Comparison of ENCODE assay signal across 8 mouse cellular contexts in genomic region chr11:57644245-57645017, GRCm38 (mm10). TPM values are rescaled to one million over a fixed set of nuclear protein-coding genes. Genes with fewer than 3 reads are reported as not detected.
DNase-seq lines count a peak whose midpoint lies in the region; ATAC-seq and TF ChIP-seq lines count a peak whose summit lies in the region.

No protein-coding gene starts in this region.

- H3K9ac ChIP-seq in limb, embryonic 14.5 days (ENCODE audit: low read depth, low read length, severe bottlenecking), result peak overlapping the region; percentile 85
- peak overlapping the region; percentile 77 for H3K9ac ChIP-seq in midbrain, embryonic 12.5 days (replicated peaks)
- H3K9ac ChIP-seq in stomach, postnatal 0 days (ENCODE audit: low read length), result peak overlapping the region; percentile 79

- peaks cover 19% of the 10 kb centered on the region for H3K27me3 ChIP-seq in erythroblast, embryonic 14.5 days (ENCODE audit: control insufficient read depth)
- H3K27me3 ChIP-seq in limb, embryonic 14.5 days (ENCODE audit: control insufficient read depth, insufficient read depth, low read length), result no peaks in the 10 kb centered on the region
- H3K27me3 ChIP-seq in midbrain, embryonic 12.5 days, result peaks cover 25% of the 10 kb centered on the region; the same call in 1 of the 2 replicates
- H3K27me3 ChIP-seq in stomach, postnatal 0 days (ENCODE audit: control insufficient read depth, insufficient read depth, low read length), result no peaks in the 10 kb centered on the region

- no peak for TF ChIP-seq CTCF in stomach, postnatal 0 days (IDR thresholded peaks at IDR 0.05; ENCODE audit: low read depth)

- H3K27ac ChIP-seq in limb, embryonic 14.5 days (replicated peaks; ENCODE audit: low read depth, low read length), result peak overlapping the region; percentile 89; the same call in 1 of the 2 replicates
- H3K27ac ChIP-seq in midbrain, embryonic 12.5 days (replicated peaks), result peak overlapping the region; percentile 76; the same call in 1 of the 2 replicates
- H3K27ac ChIP-seq in stomach, postnatal 0 days (replicated peaks), result peak overlapping the region; percentile 83

- under 1% methylated on average over 30 of the region's 30 CpGs for WGBS in limb, embryonic 14.5 days
- 0% methylated on average over 30 of the region's 30 CpGs for WGBS in midbrain, embryonic 12.5 days
- WGBS in stomach, postnatal 0 days, result under 1% methylated on average over 29 of the region's 30 CpGs

- H3K36me3 ChIP-seq in erythroblast, embryonic 14.5 days (ENCODE audit: control insufficient read depth), result peaks cover 32% of the 10 kb centered on the region
- no peaks in the 10 kb centered on the region for H3K36me3 ChIP-seq in limb, embryonic 14.5 days (ENCODE audit: control insufficient read depth, insufficient read depth, low read length)
- H3K36me3 ChIP-seq in midbrain, embryonic 12.5 days, result no peaks in the 10 kb centered on the region
- H3K36me3 ChIP-seq in stomach, postnatal 0 days (ENCODE audit: control insufficient read depth, insufficient read depth, low read length), result no peaks in the 10 kb centered on the region

- peak overlapping the region; percentile 84 for H3K4me2 ChIP-seq in limb, embryonic 14.5 days (replicated peaks; ENCODE audit: low read depth, low read length, severe bottlenecking)
- peak overlapping the region; percentile 95 for H3K4me2 ChIP-seq in midbrain, embryonic 12.5 days (replicated peaks)
- H3K4me2 ChIP-seq in stomach, postnatal 0 days (replicated peaks; ENCODE audit: low read depth), result peak overlapping the region; percentile 97

- no peak for TF ChIP-seq EP300 in stomach, postnatal 0 days (optimal IDR thresholded peaks at IDR 0.05)

- TF ChIP-seq POLR2A in limb, embryonic 14.5 days (IDR thresholded peaks at IDR 0.05; ENCODE audit: borderline replicate concordance, extremely low read depth, insufficient read depth, insufficient read length), result no peak

- ATAC-seq in hematopoietic stem cell, adult 5-6 weeks (replicated peaks in 1 of 2; ENCODE audit: insufficient read depth in 1 of 2, low FRiP score in 2 of 2, low TSS enrichment in 1 of 2, low read depth in 1 of 2, poor library complexity in 2 of 2, severe bottlenecking in 2 of 2), result peak; percentile 62
- ATAC-seq in limb, embryonic 14.5 days (ENCODE audit: low FRiP score, low read depth), result peak; percentile 51
- peak; percentile 81 for ATAC-seq in midbrain, embryonic 12.5 days (ENCODE audit: low FRiP score, low read depth)
- peak; percentile 25 for ATAC-seq in stomach, postnatal 0 days (ENCODE audit: low FRiP score, low TSS enrichment)

- peak overlapping the region; percentile 98 for H3K4me3 ChIP-seq in erythroblast, embryonic 14.5 days (replicated peaks)
- H3K4me3 ChIP-seq in limb, embryonic 14.5 days (replicated peaks; ENCODE audit: low read length), result peak overlapping the region; percentile 86
- H3K4me3 ChIP-seq in midbrain, embryonic 12.5 days, result peak overlapping the region; percentile 78
- H3K4me3 ChIP-seq in stomach, postnatal 0 days (ENCODE audit: low read depth, low read length), result peak overlapping the region; percentile 73

- peak; percentile 56 for DNase-seq in adrenal gland, postnatal 14 days
- no peak for DNase-seq in adrenal gland, postnatal 4 days (ENCODE audit: low spot score in 2 of 2)
- peak; percentile 61 for DNase-seq in Muller cell, postnatal 12 days (ENCODE audit: inconsistent ontology term)
- DNase-seq in limb, embryonic 14.5 days (ENCODE audit: low spot score), result peak; percentile 45
- peak; percentile 44 for DNase-seq in stomach, postnatal 0 days (ENCODE audit: low spot score)

- peaks cover 55% of the 10 kb centered on the region for H3K4me1 ChIP-seq in erythroblast, embryonic 14.5 days (ENCODE audit: control insufficient read depth)
- peaks cover 24% of the 10 kb centered on the region for H3K4me1 ChIP-seq in limb, embryonic 14.5 days (ENCODE audit: control insufficient read depth, insufficient read depth, low read length)
- peaks cover 20% of the 10 kb centered on the region for H3K4me1 ChIP-seq in midbrain, embryonic 12.5 days
- H3K4me1 ChIP-seq in stomach, postnatal 0 days (replicated peaks; ENCODE audit: control insufficient read depth, insufficient read depth), result peaks cover 6% of the 10 kb centered on the region; the same call in 1 of the 2 replicates

- H3K9me3 ChIP-seq in erythroblast, embryonic 14.5 days (ENCODE audit: control insufficient read depth, low read length), result no peaks in the 10 kb centered on the region
- no peaks in the 10 kb centered on the region for H3K9me3 ChIP-seq in limb, embryonic 14.5 days (ENCODE audit: control insufficient read depth, low read length)
- H3K9me3 ChIP-seq in midbrain, embryonic 12.5 days, result no peaks in the 10 kb centered on the region
- H3K9me3 ChIP-seq in stomach, postnatal 0 days (ENCODE audit: control insufficient read depth, low read length), result no peaks in the 10 kb centered on the region

RNA-seq across cellular contexts. Expression of gene Galnt10, which starts 0.8 kb away (rescaled TPM):
- total RNA-seq in adrenal gland, postnatal 14 days (2021), result 39.8 and 46.4 TPM in 2 replicates
- 10 to 100 TPM; 44.5 to 46.2 TPM for total RNA-seq in adrenal gland, postnatal 4 days (2021)
- 7.3 and 7.8 TPM in 2 replicates for polyA plus RNA-seq in erythroblast, embryonic 14.5 days (2012)
- total RNA-seq in hematopoietic stem cell, adult 5-6 weeks (2017), result 9.7 and 11.4 TPM in 2 replicates
- polyA plus RNA-seq in limb, embryonic 14.5 days (2012; rRNA removed), result 26.5 and 30.3 TPM in 2 replicates
- polyA plus RNA-seq in limb, embryonic 14.5 days (2014; fragmentation: Nextera tagmentation; extraction: Ambion mirVana), result 24.4 and 27.5 TPM in 2 replicates
- polyA plus RNA-seq in midbrain, embryonic 12.5 days (2016; fragmentation: Nextera tagmentation; extraction: Ambion mirVana), result 25.8 and 26.6 TPM in 2 replicates
- polyA plus RNA-seq in stomach, postnatal 0 days (2015; fragmentation: Nextera tagmentation; extraction: Ambion mirVana), result 8.8 and 9.6 TPM in 2 replicates

Comparison
In these comparisons a context has a peak if more than half of its experiments do, and no peak if none do; other contexts are left out.
1. DNase-seq: peak in adrenal gland, postnatal 14 days (single experiment), Muller cell, postnatal 12 days (single experiment), limb, embryonic 14.5 days (single experiment) and stomach, postnatal 0 days (single experiment); none in adrenal gland, postnatal 4 days (0 of 2).
2. ATAC-seq: peak in every context shown above with its lines; median percentile 81 in midbrain, embryonic 12.5 days; 62 in hematopoietic stem cell, adult 5-6 weeks; 51 in limb, embryonic 14.5 days; 25 in stomach, postnatal 0 days.
3. Peak in every context shown above with its lines, with median percentiles within 50 percentile points of each other: H3K4me3 ChIP-seq, H3K27ac ChIP-seq, H3K4me2 ChIP-seq and H3K9ac ChIP-seq.